Comparison of ENCODE assay signal across 16 mouse cellular contexts in genomic region chr11:33300859-33301258, GRCm38 (mm10). TPM values are rescaled to one million over a fixed set of nuclear protein-coding genes. Genes with fewer than 3 reads are reported as not detected.
DNase-seq lines count a peak whose midpoint lies in the region; ATAC-seq and TF ChIP-seq lines count a peak whose summit lies in the region.
"Had no signal": no experiment of that assay in that cellular context is flagged by ENCODE, and none has a peak within 500 bp of the region (broad histone marks: within the 10 kb centered on the region; RNA-seq: fewer than 3 reads in every experiment).

No protein-coding gene starts in this region.

- no peaks in the 10 kb centered on the region for H3K9me3 ChIP-seq in embryonic facial prominence, embryonic 14.5 days (ENCODE audit: control insufficient read depth, low read length)
- H3K9me3 ChIP-seq in midbrain, embryonic 15.5 days = no peaks in the 10 kb centered on the region

- peak; percentile 16 for DNase-seq in heart, adult 11 months
- DNase-seq in heart, postnatal 4 days = no peak
- DNase-seq in cerebellum, adult 2 months = peak; percentile 39
- DNase-seq in embryonic facial prominence, embryonic 14.5 days (ENCODE audit: low spot score) = peak; percentile 13
- no peak for DNase-seq in gastrocnemius, postnatal 25 days
- no peak for DNase-seq in gastrocnemius, postnatal 14 days
- DNase-seq: heart, postnatal 10 days; kidney, adult 2 months; right cerebral cortex, postnatal 25 days; thymus, postnatal 36 days had no signal

- TF ChIP-seq POLR2A in cerebellum, adult 2 months (IDR thresholded peaks at IDR 0.05; ENCODE audit: borderline replicate concordance, insufficient read depth, low read length) = no peak

- H3K4me3 ChIP-seq in cerebellum, adult 2 months (replicated peaks; ENCODE audit: insufficient read depth, low read depth, low read length) = no peak overlapping the region
- no peak overlapping the region for H3K4me3 ChIP-seq in embryonic facial prominence, embryonic 14.5 days (ENCODE audit: low read depth, low read length)
- H3K4me3 ChIP-seq in midbrain, embryonic 15.5 days = no peak overlapping the region

- H3K4me1 ChIP-seq in cerebellum, adult 2 months (ENCODE audit: control insufficient read depth, insufficient read depth, low read length) = peaks cover 4% of the 10 kb centered on the region; the same call in 1 of the 2 replicates
- H3K4me1 ChIP-seq in embryonic facial prominence, embryonic 14.5 days (ENCODE audit: control insufficient read depth, insufficient read depth, low read length) = no peaks in the 10 kb centered on the region
- peaks cover 15% of the 10 kb centered on the region for H3K4me1 ChIP-seq in midbrain, embryonic 15.5 days

- 34% methylated on average over 8 of the region's 8 CpGs for WGBS in cerebellum, adult 2 months
- 48% methylated on average over 8 of the region's 8 CpGs for WGBS in embryonic facial prominence, embryonic 14.5 days
- WGBS in midbrain, embryonic 15.5 days = 27% methylated on average over 8 of the region's 8 CpGs

- no peaks in the 10 kb centered on the region for H3K36me3 ChIP-seq in embryonic facial prominence, embryonic 14.5 days (ENCODE audit: control insufficient read depth, insufficient read depth, low read length)
- H3K36me3 ChIP-seq in midbrain, embryonic 15.5 days (replicated peaks) = no peaks in the 10 kb centered on the region

- no peak for TF ChIP-seq CTCF in cerebellum, adult 2 months (IDR thresholded peaks at IDR 0.05; ENCODE audit: borderline replicate concordance, insufficient read depth, low read depth, low read length)

- no peak overlapping the region for H3K4me2 ChIP-seq in embryonic facial prominence, embryonic 14.5 days (ENCODE audit: low read depth, low read length)
- H3K4me2 ChIP-seq in midbrain, embryonic 15.5 days = no peak overlapping the region

- intact Hi-C loops in gastrocnemius, postnatal 14 days (cut with DNase I; ENCODE audit: low total_unique reads) = no loop called here

- ATAC-seq in embryonic facial prominence, embryonic 14.5 days (ENCODE audit: low read depth) = no peak
- ATAC-seq in midbrain, embryonic 15.5 days (replicated peaks) = no peak

- H3K9ac ChIP-seq in embryonic facial prominence, embryonic 14.5 days (ENCODE audit: low read depth, low read length) = no peak overlapping the region
- no peak overlapping the region for H3K9ac ChIP-seq in midbrain, embryonic 15.5 days

- H3K27me3 ChIP-seq in cerebellum, adult 2 months (ENCODE audit: control insufficient read depth, insufficient read depth, low read length) = no peaks in the 10 kb centered on the region
- H3K27me3 ChIP-seq in embryonic facial prominence, embryonic 14.5 days (replicated peaks; ENCODE audit: control insufficient read depth, insufficient read depth, low read length) = no peaks in the 10 kb centered on the region
- H3K27me3 ChIP-seq in midbrain, embryonic 15.5 days (replicated peaks) = no peaks in the 10 kb centered on the region; the same call in 1 of the 2 replicates

- peak overlapping the region; percentile 73 for H3K27ac ChIP-seq in cerebellum, adult 2 months (ENCODE audit: insufficient read depth, low read length)
- H3K27ac ChIP-seq in embryonic facial prominence, embryonic 14.5 days (replicated peaks; ENCODE audit: low read depth, low read length) = no peak overlapping the region
- peak overlapping the region; percentile 42; the same call in 1 of the 2 replicates for H3K27ac ChIP-seq in midbrain, embryonic 15.5 days

RNA-seq across cellular contexts. Expression of gene Gm12117, which starts 24.3 kb away (rescaled TPM):
- total RNA-seq in heart, postnatal 4 days (2021) = under 1 TPM in 1 of 2 experiments, not detected in 1; 0.29 TPM
- 0.51 and 1.0 TPM in 2 replicates for polyA plus RNA-seq in cerebellum, adult 2 months (2012; rRNA removed)
- not detected in 2 replicates for polyA plus RNA-seq in embryonic facial prominence, embryonic 14.5 days (2014; fragmentation: Nextera tagmentation; extraction: Ambion mirVana)
- polyA plus RNA-seq in midbrain, embryonic 15.5 days (2015; fragmentation: Nextera tagmentation; extraction: Ambion mirVana) = not detected in 2 replicates
- total RNA-seq in gastrocnemius, postnatal 25 days (2021) = not detected
- total RNA-seq in gastrocnemius, postnatal 14 days (2021) = not detected
- total RNA-seq: adrenal gland, adult 18-20 months; granulocyte monocyte progenitor cell, adult 5-6 weeks; heart, postnatal 10 days; left cerebral cortex, postnatal 36 days had no signal
- polyA plus RNA-seq: kidney, adult 2 months; liver, embryonic 16.5 days; neural tube, embryonic 11.5 days had no signal

Comparison
In these comparisons a context has a peak if more than half of its experiments do, and no peak if none do; other contexts are left out.
1. DNase-seq: peak in heart, adult 11 months (single experiment), cerebellum, adult 2 months (2 of 2) and embryonic facial prominence, embryonic 14.5 days (single experiment); none in heart, postnatal 4 days (single experiment), gastrocnemius, postnatal 25 days (single experiment) and gastrocnemius, postnatal 14 days (single experiment).